Mouse (Mus musculus) urinary bladder, postnatal 10 days (tissue): ENCODE data around the gene Psmc2.
A peak's percentile ranks its signal among the peaks of the same experiment; 100 is the strongest.

Experiments
- DNase-seq: peaks from one replicate; pipeline ENCODE4 v3.0.0; 2022; ENCODE audit warnings: low spot score

Gene Psmc2

DNA sequence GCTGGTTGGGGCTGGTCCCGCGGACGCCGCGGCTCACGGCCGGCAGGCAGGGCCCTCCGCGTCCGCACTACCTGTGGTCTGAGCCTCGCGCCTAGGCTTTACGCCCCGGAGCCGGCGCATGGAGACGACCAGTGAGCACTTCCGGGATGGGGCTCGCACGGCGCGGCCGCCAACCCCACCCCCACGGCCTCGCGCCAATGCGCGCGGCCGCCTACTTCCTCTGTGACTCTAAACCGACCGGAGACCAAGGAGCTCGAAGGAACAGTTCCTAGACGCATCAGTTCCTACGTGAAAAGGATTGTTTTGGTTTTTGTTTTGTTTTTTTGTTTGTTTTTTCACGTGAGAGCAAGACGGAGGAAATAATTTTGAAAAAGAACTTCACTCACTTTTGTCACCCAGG, at the start of gene Psmc2, which contains the start of gene Dnajc2:
TSS of gene Psmc2 (plus strand) at position 231 of the 400 bp plus-strand sequence.
TSS of gene Dnajc2 (minus strand) at position 199 of the 400 bp plus-strand sequence.
- peak; percentile 39 for DNase-seq

DNA sequence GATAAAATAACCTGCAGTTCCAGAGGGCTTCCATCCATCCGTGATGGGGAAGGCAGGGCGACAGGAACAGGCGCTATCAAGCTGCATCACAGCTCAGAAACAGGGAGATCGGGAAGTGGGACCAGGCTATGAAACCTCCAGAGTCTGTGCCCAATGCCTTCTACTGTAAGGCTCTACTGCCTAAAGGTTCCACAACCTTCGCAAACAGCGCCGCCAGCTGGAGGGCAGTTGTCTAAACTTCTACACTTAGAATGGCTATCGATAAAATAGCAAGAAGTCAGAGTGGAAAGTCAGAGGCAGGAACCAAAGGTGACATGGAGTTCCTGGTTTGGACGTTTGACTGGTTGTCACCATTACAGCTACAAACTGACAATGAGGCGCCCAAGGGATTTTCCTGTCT, 49.5 kb upstream of the Psmc2 start:
- no peak for DNase-seq

DNA sequence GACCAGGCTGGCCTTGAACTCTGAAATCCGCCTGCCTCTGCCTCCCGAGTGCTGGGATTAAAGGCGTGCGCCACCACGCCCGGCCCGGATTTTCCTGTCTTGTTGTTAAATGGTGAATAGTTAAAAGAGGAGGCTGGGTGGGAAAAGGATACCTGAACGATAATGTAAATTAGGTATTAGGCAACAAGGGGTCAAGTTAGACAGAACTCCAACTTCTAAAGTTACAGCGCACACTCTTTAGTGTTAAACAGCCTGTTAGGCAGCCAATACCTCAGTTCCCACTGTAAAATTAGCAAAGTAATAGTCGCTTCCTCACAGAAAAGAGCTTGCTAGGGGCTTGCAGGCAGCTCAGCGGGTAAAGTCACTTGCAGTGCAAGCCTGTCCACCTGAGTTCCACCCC, 49.0 kb upstream of the Psmc2 start:
- no peak for DNase-seq

DNA sequence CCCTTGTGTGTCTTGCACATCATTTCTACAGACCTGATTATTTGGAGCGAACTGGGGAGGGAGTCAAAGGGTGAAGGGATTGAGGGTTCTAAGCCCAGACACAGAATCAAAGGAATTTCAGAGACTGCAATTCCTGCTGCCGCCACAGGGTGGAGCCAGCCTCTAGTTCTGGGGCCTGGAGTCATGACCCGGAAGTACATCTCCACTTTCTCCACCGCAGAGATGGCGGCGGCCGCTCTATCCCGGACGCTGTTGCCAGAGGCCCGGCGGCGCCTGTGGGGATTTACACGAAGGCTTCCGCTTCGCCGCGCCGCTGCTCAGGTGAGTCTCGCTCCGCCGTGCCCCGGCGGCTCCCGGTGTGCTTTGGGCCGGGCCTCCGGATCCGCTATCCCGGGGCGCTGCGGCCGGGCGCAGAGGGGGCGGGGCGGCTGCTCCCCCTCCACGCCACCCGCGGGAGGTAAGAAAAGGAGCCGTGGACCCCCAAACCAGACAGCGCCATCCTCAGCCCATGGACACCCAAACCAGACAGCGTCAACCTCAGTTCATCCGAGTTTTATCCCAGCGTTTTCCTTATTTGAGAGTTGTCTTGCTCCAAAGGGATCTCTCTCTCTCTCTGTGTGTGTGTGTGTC, 48.0 kb upstream of the Psmc2 start, which contains the start of gene Pmpcb:
TSS of gene Pmpcb (plus strand) at position 186 of the 630 bp plus-strand sequence.
- DNase-seq: peak; percentile 51

DNA sequence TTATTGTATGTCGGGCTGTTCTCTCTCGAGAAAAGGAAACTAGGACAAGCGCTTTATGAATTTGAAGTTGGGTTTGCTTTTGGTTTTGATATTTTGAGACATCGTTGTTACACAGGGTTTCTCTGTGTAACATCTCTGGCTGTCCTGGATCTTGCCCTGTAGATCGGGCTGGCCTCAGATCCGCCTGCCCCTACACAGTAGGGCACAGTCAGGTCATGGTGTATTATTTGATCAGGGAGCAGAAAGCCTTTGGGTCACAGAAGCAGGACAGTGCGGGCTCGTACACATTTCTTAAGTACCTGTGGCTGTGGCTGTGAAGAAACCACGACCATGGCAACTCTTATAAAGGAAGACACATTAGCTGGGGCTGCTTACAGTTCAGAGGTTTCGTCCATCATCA, 47.5 kb upstream of the Psmc2 start:
- DNase-seq: no peak

DNA sequence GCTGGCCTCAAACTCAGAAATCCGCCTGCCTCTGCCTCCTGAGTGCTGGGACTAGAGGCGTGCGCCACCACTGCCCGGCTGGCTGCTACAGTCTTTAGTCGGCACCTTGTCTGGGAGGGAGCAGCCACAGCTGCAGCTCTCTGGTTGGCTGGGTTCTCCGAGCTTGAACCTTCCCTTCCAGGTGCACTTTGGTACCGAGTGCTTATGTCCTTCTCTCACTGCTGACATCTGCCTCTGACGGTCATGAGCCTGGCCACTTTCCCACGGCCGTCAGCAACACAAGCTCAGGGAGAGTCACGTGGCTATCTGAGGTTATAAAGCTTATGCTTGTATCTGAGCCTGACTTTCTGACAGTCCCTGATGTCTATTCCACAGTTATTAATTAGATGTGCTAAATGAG, 46.0 kb upstream of the Psmc2 start:
- DNase-seq: no peak

DNA sequence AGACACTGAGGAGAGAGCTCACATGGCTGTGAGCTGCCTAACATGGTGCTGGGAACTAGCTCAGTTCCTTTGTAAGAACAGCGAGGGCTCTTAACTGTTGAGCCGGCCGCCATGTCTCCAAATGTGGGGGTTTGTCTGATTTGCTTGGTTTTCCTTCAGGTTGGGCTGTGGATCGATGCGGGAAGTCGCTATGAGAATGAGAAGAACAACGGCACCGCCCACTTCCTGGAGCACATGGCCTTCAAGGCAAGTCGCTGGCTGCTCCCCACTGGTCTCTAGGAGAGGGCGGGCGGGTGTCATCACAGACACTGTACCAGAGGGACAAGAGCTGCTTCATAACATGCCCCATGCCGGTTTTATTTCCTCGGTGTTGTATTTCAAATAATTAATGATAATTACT, 45.2 kb upstream of the Psmc2 start:
- DNase-seq: no peak

DNA sequence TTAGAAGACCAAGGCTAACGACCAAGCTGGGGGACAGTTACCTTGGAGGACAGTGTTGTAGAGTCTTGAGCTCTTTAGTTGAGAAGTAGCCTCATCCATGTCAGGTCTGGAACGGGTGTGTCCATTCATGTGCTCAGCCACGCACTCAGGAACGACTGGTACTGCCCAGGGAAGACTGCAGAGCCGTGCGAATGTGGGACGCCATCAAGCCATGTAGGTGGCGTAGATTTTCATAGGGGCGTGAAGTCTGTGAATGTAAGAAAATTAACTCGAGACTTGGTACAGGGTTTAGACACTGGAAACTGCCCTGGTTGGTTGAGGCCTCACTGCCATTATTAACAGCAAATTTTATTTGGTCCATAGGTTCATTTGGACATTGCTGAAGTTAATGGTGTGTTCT, 41.5 kb upstream of the Psmc2 start:
- DNase-seq: no peak

DNA sequence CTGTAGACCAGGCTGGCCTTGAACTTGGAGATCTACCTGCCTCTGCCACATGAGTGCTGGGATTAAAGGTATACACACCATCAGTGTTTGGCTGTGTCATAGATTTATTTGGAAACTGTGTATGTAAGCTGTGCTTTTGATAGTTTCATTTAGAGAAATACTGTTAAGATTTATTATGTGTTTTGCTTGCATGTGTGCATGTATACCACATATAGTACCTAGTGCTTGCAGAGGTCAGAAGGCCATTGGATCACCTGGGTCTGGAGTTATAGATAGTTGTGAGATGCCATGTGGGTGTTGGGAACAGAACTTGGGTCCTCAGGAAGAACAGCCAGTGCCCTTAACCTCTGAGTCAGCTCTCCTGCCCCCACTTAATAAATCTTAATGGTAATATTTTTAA, 40.4 kb upstream of the Psmc2 start:
- no peak for DNase-seq

DNA sequence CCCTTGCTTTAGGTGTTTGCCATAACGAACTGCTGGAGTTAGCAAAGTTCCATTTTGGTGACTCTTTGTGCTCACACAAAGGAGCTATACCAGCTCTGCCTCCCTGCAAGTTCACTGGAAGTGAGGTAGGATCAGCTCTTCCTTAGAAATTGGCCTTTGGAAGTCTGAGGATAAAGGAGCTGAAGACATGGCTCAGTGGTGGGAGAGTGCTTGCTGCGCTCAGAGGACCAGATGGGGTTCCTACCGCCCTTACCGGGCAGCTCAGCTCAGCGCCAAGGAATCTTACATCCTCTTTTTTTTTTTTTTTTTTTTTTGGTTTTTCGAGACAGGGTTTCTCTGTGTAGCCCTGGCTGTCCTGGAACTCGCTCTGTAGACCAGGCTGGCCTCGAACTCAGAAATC, 39.1 kb upstream of the Psmc2 start:
- DNase-seq: no peak

DNA sequence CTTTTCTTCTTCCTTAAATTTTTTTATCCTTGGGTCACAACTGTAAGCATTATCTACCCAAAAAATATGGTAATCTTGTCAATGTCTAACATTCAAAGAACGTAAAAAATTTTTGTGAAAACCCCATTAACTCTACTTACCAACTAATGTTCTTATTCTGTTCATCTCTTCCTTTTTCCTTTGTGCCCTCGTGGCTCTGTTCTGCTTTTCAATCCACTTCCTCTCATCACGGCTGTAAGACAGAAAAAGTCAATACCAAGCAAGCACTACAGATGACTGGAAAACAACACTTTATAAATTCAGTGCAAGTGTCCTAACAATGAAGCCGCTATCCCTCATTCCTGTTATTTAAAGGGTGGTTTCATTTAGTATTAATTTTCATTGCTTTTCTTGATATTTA, 16.6 kb upstream of the Psmc2 start:
- DNase-seq: no peak

DNA sequence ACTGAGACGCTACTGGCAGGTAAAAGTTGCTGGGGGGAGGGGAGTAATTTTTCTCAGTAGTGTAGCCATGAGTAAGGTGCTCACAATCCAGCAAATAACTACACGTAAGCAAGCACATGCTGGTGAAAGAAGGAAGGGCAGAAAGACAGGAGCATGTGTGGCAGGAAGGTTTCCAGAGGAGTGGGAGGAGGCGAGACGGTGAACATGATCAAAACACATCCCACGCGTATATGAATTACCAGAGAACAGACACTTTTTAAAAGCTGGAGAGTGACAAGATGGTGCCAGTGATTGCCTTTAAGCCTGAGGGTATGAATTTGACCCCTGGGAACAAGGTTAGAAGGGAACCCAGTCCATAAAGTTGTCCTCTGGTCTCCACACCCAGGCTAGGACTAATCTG, 15.2 kb upstream of the Psmc2 start:
- DNase-seq: no peak

DNA sequence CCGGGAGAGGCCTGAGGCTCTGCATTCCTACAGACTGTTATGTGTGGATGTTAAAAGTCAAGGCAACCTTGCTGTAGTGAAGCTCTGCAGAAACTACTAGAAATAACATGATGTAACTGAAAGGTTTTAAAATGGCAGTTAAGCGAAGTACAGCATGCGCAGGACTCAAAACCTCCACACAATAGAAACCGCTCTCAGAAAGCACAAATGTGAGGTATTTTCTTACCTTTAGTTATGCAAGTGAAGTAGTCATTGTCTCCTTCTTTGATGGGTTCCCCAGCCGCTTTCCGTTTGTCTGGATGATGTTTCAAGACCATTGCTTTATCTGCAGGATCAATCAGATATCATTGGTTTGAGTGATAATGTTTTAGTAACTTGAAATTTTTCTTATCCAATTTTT, 8.6 kb upstream of the Psmc2 start:
- DNase-seq: no peak

DNA sequence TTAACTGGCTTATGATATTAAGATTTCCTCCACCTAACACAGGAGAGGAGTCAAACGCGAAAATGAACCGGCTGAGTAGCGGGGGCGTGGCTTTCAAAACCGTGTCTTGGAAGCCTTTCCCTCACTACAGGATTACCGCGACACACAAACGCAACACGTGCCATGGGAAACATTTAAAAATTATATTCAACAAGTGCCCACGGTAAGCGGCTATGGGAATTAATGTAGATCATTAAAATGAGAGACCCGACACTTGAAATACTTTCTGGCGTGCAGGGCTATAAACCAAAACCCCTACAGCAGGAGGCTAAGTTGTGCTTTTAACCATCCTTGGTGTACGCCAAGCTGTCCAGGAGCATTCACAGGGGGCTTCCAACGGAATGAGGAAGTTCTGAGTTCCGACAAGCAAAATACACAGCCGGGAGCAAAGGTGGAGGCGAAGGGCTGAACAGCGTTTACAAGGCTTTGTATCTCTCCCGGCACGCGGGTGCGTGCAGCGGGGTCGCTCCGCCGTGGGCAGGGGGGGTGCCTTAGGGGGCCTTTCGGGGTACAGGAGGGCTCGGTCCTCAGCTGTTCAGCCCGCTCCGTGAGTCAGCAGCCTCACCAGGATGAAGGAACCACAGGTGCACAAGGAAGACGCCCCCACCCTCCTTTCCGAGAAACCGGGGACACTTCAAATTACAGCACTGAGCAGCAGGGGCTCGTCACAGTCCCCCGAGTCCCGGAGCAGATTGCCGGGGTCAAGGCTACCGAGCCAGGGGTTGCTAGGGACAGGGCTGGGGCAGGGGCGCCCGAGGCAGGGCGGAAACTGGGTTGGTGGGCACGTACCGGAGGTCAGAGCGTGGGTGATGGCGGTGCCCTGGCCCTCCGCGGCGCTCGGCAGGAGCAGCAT, 676 bp upstream of the Psmc2 start:
- no peak for DNase-seq

DNA sequence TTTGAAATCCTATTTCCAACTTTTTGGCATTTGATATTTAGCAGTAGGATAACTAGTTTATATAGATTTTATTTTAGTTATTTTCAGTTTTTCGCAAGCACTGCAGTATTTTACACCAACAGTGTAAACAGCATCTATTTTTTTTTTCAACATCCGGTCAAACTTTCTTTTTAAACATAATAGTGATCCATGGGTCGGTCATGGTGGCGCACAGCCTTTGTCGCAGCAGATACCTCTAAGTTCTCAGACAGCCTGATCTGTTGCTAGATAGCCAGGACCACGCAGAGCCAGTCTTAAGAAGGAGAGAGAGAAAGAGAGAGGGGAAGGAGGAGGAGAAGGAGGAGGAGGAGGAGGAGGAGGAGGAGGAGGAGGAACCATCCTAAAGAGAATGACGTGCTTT, 693 bp downstream of the Psmc2 start:
- no peak for DNase-seq

DNA sequence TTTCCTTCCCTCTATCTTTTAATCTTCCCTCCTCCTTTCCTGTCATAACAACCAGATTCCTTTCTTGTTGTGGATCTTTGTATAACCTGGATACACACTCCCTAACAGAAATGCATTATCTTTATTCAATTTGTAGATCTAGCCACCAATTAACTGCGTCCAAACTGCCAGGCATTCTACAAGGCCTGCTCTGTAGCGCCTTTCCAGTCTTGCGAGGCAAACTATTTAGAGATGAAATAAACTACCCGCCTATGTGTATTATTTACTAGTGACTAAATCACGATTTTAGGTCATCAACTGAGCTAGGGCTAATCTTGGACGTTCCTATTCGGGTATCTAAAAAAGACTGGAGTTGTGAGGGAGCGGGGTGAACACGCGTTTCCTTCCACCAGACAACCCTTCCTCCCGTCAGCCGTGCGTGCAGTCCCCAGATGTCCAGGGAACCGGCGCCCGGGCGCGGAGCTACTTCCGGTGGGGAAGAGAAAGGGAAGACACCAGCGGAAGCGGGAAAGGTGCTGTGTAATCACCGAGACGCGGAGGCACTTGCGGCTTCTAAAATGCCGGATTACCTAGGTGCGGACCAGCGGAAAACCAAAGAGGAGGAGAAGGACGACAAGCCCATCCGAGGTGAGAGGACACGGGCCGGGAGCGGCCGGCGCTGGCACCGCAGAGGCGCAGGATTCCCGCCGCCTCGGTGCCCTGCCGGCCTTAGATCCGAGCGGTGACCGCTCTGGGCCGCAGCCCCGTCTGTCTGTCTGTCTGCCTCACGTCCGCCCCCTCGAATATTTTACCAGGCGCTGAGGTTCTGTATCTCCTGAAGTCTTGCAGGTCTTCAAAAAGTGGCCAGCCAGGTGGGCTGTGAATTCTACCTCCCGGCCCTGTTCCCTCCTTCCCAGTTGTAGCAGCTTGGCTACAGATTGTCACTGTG, 1.4 kb downstream of the Psmc2 start:
- peak; percentile 72 for DNase-seq

DNA sequence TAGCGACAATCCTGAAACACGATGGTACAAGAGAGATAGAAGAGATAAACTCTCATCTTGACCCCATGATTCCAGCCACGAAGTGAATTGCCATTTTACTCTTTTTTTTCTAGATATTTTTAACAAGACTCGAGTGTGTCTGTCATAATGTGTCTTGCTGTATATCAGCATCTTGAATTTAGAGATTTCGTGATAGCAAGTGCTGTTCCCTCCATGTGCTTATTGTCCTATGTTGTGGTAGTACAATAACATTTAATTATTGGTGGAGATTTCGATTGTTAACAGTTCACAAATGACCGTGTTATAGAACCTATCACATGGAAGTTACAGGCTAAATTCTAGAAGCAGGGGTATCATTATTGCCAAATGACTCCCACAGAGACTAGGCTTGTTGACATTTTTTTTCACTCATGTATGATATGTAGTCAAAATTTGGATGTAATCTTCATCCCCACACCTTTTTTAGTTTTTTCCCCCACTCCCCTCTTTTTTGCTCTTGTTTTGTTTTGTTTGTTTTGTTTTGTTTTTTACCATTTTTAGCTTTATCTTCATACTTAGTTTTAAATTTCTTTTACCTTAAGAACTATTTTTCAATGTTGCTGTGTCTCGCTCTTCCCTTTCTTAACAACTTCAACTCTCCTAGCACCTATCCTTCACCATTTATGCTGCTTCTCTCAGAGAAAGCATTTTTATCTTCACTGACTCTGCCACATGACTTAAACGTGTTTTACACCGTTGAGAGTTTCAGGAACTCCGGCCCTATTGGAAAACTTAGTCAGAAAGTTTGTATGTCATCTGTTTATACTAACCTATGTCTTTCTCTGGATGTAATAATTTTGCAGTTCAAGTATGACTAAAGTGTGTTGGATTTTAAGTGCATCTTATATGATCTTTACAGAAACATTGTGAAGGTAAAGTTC, 2.4 kb downstream of the Psmc2 start:
- no peak for DNase-seq

DNA sequence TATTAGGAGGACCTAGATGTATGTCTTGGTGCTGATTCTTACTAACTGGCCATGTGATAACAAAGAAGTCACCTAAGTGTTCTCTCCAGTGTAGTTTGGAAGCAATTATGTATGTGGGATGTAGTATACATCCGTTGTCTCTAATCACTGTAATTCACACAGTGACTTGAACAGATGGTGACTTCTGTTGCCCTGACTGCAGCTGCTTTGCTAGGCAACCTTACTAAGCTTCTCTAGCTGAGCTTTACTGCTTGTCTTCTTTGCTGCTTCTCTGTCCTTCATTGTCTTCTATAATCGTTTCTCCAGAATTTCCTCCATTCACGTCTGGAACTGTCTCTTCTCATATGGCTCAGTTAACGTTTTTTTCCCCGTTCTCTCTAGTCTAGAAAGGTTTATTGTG, 4.0 kb downstream of the Psmc2 start:
- no peak for DNase-seq

DNA sequence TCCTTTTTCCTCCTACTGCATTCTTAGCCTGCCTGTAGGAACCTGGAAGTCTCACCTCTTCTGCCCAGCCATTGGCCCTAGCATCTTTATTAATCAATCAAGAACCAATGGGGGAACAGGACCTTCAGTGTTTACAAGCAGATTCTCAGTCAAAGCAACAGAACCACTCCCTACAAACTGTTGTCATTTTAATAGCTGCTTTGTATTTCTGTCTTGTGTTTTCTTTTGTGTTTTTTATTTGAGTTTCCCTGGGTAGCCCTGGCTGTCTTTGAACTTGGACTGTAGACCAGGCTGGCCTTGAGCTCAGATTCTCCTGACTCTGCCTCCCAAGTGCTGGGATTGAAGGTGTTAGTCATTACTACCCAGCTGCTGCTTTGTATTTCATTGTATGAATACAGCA, 7.1 kb downstream of the Psmc2 start:
- DNase-seq: no peak

DNA sequence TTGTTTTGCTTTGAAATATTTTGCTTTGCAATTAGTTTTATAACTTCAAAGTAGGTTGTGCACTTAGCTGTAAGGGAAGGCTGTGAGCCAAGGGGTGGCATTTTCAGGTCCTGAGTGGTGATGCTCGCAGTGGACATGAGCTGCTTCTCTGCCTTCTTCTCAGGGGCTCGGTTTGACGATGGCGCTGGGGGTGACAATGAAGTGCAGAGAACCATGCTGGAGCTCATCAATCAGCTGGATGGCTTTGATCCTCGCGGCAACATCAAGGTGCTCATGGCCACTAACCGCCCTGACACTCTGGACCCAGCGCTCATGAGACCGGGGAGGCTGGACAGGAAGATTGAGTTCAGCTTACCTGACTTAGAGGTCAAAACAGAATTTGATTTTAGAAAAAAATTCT, 17.8 kb downstream of the Psmc2 start:
- no peak for DNase-seq

DNA sequence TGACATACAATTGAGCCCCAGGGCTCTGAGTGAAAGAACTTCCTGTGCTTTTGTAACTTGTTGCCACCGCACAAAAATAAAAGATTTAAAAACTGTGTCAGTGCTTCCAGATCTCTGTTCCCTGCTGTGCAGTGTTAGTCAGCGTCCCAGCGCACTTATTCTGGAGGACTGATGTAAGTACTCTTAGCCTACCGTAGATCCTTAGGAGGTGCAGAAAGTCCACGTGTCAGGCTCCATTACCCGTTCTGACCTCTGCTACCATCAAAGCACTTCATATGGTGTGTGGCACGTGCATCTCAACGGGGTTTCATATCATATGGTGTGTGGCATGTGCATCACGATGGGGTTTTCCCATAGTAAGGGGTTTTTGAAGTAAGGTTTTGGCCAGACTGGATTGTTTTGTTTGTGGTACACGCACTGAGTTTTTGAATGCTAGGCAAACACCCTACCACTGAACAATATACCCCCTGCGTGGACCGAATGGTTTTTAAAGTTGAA, 18.7 kb downstream of the Psmc2 start:
- DNase-seq: no peak
